Mouse (Mus musculus) olfactory bulb, adult 2 months (tissue): ENCODE results near the gene Zfp981.
"Not testable (repeated sequence)": the region's sequence is repeated elsewhere in the genome, so short reads cannot be mapped to it uniquely, and the experiment has no call there.

Experiments
- CTCF ChIP-seq: fragments of 200-500 bp; IDR thresholded peaks from 2 replicates; pipeline ENCODE4 v1.5.1; 2012; ENCODE audit warnings: low read depth, mild to moderate bottlenecking, low read length, moderate library complexity; ENCODE audit not compliant: insufficient read depth
- POLR2A ChIP-seq: fragments of 200-500 bp; IDR thresholded peaks from 2 replicates; pipeline ENCODE4 v1.6.1; 2012; ENCODE audit warnings: mild to moderate bottlenecking, low read depth, low read length, moderate library complexity; ENCODE audit not compliant: insufficient read depth

DNA sequence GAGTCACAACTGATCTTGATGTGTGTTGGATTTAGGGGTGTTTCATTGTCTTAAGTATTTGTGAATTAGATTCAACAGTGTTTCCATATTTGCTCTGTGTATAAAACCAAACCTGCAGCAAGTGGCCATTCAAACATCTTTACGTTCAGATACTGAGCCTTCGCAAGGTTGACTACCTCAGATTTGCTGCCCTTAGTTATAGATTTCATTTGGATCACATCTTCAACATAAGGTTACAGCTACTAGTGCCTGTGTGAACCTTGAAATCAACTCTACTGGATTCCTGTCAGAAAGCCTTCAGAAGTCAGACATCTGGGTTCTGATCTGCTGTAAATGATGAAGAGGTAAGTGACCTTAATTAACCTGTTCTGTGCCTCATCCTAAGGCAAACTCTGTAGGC lies 25.6 kb upstream of the Zfp981 start:
- TF ChIP-seq CTCF, POLR2A: not testable (repeated sequence)
